Mouse (Mus musculus) stomach, embryonic 16.5 days (tissue): ENCODE measurements at regions not wholly inside any gene's neighbourhood (a gene's known extent, or its start where the extent isn't known, plus 50 kb on each side); places are given as distances from the start of the nearest gene placed in this dataset.

Experiments used
- ATAC-seq: fragments of 200-750 bp; cut with Nextera tagmentation; 2 replicates; pipeline ENCODE4 v1.8.0; 2017; ENCODE audit warnings: moderate number of reproducible peaks, moderate TSS enrichment; ENCODE audit not compliant: insufficient read depth, low FRiP score
- H3K27ac ChIP-seq: fragments of 300-500 bp; sonication (generic); 2 replicates; pipeline ENCODE4 v1.5.1; 2014; ENCODE audit warnings: low read length
- H3K27me3 ChIP-seq: fragments of 300-500 bp; sonication (generic); 2 replicates; pipeline ENCODE4 v1.6.1; 2014; ENCODE audit warnings: low read length, control low read depth, mixed read lengths; ENCODE audit not compliant: control insufficient read depth, insufficient read depth
- H3K36me3 ChIP-seq: fragments of 300-500 bp; sonication (generic); 2 replicates; pipeline ENCODE4 v1.6.1; 2014; ENCODE audit warnings: low read length; ENCODE audit not compliant: control insufficient read depth, insufficient read depth
- H3K4me1 ChIP-seq: fragments of 300-500 bp; sonication (generic); 2 replicates; pipeline ENCODE4 v1.6.1; 2014; ENCODE audit warnings: low read length, control low read depth, mixed read lengths; ENCODE audit not compliant: control insufficient read depth, insufficient read depth
- H3K4me2 ChIP-seq: fragments of 300-500 bp; sonication (generic); 2 replicates; pipeline ENCODE4 v1.6.1; 2014; ENCODE audit warnings: low read depth, low read length, mixed read lengths
- H3K4me3 ChIP-seq: fragments of 300-500 bp; sonication (generic); replicated peaks from 2 replicates; pipeline ENCODE4 v1.5.1; 2014; ENCODE audit warnings: mild to moderate bottlenecking, low read length
- H3K9ac ChIP-seq: fragments of 300-500 bp; sonication (generic); 2 replicates; pipeline ENCODE4 v1.6.1; 2014; ENCODE audit warnings: low read length
- H3K9me3 ChIP-seq: fragments of 300-500 bp; sonication (generic); replicated peaks from 2 replicates; pipeline ENCODE4 v1.6.1; 2016; ENCODE audit warnings: low read length, control low read depth; ENCODE audit not compliant: control insufficient read depth
- WGBS: fragments of 180-500 bp; shearing (Covaris S2); extraction: QIAGEN DNeasy Blood & Tissue Kit; methylation state at CpG from one replicate; pipeline ENCODE4 v1.1.7; 2014; 5-methylcytosine and 5-hydroxymethylcytosine counted together

DNA sequence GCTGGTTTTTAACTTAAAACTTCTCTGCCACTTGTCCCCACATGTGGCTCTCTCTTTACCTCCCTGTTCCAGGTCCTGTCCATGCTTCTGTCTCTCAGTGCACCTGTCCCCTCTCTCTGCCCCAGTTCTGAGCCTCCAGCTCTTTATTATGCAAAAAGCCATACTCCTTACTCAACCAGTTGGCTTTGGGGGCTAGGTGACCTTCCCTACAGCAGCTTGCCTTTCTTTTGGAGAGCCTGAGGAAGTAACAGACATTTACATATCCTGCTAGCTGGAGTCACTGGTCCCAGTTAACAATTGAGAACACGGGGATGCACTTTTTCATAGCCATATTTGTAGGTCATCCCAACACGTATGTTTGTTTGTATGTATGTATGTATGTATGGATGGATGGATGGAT is 130.8 kb downstream of the Bmp7 start:
- H3K9me3 ChIP-seq, result no peaks in the 10 kb centered on the region
- no peaks in the 10 kb centered on the region for H3K27me3 ChIP-seq
- no peaks in the 10 kb centered on the region for H3K4me1 ChIP-seq
- ATAC-seq, result no peak
- H3K9ac ChIP-seq, result no peak overlapping the region
- no peak overlapping the region for H3K27ac ChIP-seq
- WGBS, result 92% methylated on average over 2 of the region's 2 CpGs
- no peak overlapping the region for H3K4me2 ChIP-seq
- no peaks in the 10 kb centered on the region for H3K36me3 ChIP-seq
- no peak overlapping the region for H3K4me3 ChIP-seq

DNA sequence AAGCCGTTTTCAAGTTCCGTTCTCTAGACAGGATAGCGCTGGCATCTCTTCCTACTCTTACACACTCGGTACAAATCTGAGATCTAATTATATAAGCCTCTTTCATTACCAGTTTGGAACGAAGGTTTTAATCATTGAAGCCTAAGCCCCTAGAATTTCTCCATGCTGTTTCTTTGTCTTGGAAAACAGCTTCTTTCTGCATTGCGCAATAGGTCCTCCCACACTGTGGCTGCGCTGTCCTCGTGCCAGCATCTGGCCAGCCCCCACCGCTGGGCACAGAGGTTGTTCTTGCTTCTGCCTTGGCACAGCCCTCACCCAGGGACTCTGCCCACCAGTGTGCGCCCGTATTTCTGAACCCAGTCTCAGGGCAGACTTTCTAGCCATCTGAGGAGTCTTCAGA is 126.8 kb downstream of the Bmp7 start:
- ATAC-seq, result no peak
- Histone ChIP-seq H3K4me3 (no peak overlapping the region), H3K27me3 (no peaks in the 10 kb centered on the region), H3K4me2 (no peak overlapping the region), H3K9ac (no peak overlapping the region), H3K4me1 (no peaks in the 10 kb centered on the region), H3K36me3 (no peaks in the 10 kb centered on the region), H3K27ac (no peak overlapping the region), H3K9me3 (no peaks in the 10 kb centered on the region)
- WGBS, result 73% methylated on average over 11 of the region's 11 CpGs

- ATAC-seq, result no peak
- no peaks in the 10 kb centered on the region for H3K27me3 ChIP-seq
- no peaks in the 10 kb centered on the region for H3K4me1 ChIP-seq
- no peaks in the 10 kb centered on the region for H3K36me3 ChIP-seq
- H3K27ac ChIP-seq, result no peak overlapping the region
- 63% methylated on average over 4 of the region's 4 CpGs for WGBS
- no peak overlapping the region for H3K4me3 ChIP-seq
- no peak overlapping the region for H3K9ac ChIP-seq
- no peaks in the 10 kb centered on the region for H3K9me3 ChIP-seq
- no peak overlapping the region for H3K4me2 ChIP-seq
Measured at GRCm38 (mm10) chr2:172813906-172814305, 126.2 kb downstream of the Bmp7 start.

- Histone ChIP-seq H3K36me3 (no peaks in the 10 kb centered on the region), H3K4me3 (no peak overlapping the region), H3K4me2 (no peak overlapping the region), H3K9ac (no peak overlapping the region), H3K4me1 (no peaks in the 10 kb centered on the region), H3K27ac (no peak overlapping the region), H3K9me3 (no peaks in the 10 kb centered on the region), H3K27me3 (no peaks in the 10 kb centered on the region)
- no peak for ATAC-seq
- WGBS, result 96% methylated on average over 7 of the region's 7 CpGs
Measured at GRCm38 (mm10) chr2:172815146-172815545, 125.0 kb downstream of the Bmp7 start.

DNA sequence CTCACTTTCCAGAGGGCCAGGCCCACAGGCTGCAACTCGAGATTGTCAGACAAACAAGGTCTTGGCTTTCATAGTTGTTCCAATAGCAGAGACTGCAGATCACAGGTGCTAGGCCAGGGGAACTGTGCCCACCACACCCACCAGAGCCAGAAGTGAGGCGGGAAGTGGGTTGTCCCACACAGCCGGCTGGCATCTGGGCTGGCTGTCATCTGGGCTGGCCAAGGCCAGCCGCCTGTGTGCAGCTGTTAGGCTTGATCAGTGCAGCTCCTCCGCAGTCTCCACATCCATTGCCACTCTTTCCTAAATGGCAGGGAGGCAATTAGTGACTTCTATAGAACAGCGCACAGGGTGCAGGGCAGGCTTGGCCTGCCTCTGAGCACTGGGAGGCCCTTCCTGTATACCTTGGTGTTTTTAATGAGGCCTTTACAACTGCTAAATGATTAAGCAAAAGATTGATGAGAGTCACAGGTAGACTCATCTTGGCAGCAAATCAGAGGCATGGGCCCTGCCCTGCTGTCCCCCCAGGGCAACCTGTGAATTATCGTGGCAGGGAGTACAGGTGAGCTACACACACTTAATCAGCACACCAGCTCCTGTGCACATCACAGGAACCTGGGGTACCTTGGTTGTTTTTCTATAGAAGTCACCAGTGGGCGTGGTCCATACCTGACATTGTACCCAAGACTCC is 122.9 kb downstream of the Bmp7 start:
- Histone ChIP-seq H3K9ac (0 out of 2 replicates have a peak overlapping the region, but pooled peaks have one; percentile 9), H3K4me2 (no peak overlapping the region), H3K36me3 (no peaks in the 10 kb centered on the region), H3K9me3 (no peaks in the 10 kb centered on the region), H3K4me3 (no peak overlapping the region), H3K4me1 (no peaks in the 10 kb centered on the region), H3K27me3 (no peaks in the 10 kb centered on the region), H3K27ac (peak overlapping the region; percentile 46; the same call in 1 of the 2 replicates)
- 58% methylated on average over 8 of the region's 8 CpGs for WGBS
- peak; percentile 31; the same call in 1 of the 2 replicates for ATAC-seq
